8 mouse cellular contexts compared by ENCODE assay signal in the genomic region with DNA sequence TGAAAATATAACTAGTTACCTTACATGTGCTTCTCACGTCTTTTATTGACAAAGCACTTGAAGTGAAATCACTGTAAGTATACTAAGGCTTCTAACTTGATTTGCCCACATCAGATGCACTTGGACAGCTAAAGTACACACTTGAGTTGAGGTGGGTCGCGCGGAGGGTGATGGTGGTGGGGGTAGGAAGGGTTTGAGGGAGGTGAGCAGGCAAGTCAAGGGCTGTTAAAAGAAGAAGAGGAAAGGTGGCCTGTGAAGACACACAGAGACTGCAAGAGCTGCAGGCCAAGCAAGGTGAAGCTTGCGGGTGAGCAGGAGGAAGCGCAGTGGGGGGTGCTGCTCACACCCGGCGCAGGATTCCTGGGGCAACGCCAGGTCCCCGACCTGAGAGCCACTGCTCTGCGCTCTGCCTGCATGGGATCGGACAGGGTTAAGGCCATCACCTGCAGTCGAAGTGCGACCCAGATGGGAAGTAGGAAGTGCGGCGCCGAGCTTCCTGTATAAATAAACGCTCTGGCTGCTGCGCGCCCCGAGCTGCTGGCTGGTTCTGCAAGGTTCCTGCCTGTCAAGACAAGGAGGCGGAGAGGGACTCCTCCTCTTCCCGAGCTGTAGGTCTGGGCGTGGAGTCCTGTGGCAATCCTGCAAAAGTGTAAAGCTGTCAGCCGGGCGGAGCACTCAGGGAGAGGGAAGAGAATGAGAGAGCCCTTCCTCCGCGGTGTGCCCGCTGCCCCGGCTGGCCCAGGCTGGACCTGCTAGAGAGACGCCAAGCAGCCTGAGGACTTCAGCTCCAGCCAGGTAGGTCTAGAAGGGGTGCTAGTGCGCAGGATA.
DNase-seq lines count a peak whose midpoint lies in the region; ATAC-seq lines count a peak whose summit lies in the region.

No protein-coding gene starts in this region.

- H3K4me2 ChIP-seq in hindbrain, embryonic 14.5 days (replicated peaks) = peak overlapping the region; percentile 77

- H3K9me3 ChIP-seq in hindbrain, embryonic 14.5 days (ENCODE audit: control insufficient read depth, low read length) = no peaks in the 10 kb centered on the region

- peaks cover 3% of the 10 kb centered on the region; the same call in 1 of the 2 replicates for H3K4me1 ChIP-seq in hindbrain, embryonic 14.5 days (replicated peaks; ENCODE audit: control insufficient read depth, insufficient read depth, low read length)

- H3K27ac ChIP-seq in hindbrain, embryonic 14.5 days = no peak overlapping the region; the same call in 1 of the 2 replicates

- H3K4me3 ChIP-seq in hindbrain, embryonic 14.5 days (replicated peaks; ENCODE audit: low read length) = peak overlapping the region; percentile 42

- 8% methylated on average over 32 of the region's 32 CpGs for WGBS in hindbrain, embryonic 14.5 days

- DNase-seq in Muller cell, postnatal 12 days (ENCODE audit: inconsistent ontology term) = peak; percentile 75
- DNase-seq in cerebellum, postnatal 10 days = peak; percentile 65 to 70
- DNase-seq in frontal cortex, postnatal 36 days (ENCODE audit: low spot score in 2 of 2) = peak; percentile 61 to 79
- peak; percentile 60 for DNase-seq in hindbrain, embryonic 14.5 days (ENCODE audit: low spot score)
- peak; percentile 54 to 73 for DNase-seq in left cerebral cortex, adult 18-20 months (ENCODE audit: low spot score in 2 of 2)
- DNase-seq in lung, postnatal 25 days (ENCODE audit: low spot score) = peak; percentile 92
- DNase-seq in retina, embryonic 14.5 days (ENCODE audit: low spot score) = peak; percentile 66
- DNase-seq in urinary bladder, adult 2 months (ENCODE audit: low spot score) = peak; percentile 82

- no peaks in the 10 kb centered on the region for H3K36me3 ChIP-seq in hindbrain, embryonic 14.5 days (replicated peaks; ENCODE audit: control insufficient read depth, insufficient read depth)

- 0 out of 2 replicates have a peak, but pooled peaks have one; percentile 34 for ATAC-seq in hindbrain, embryonic 14.5 days (ENCODE audit: low FRiP score)

- peak overlapping the region; percentile 60 for H3K9ac ChIP-seq in hindbrain, embryonic 14.5 days

- peaks cover 11% of the 10 kb centered on the region for H3K27me3 ChIP-seq in hindbrain, embryonic 14.5 days (ENCODE audit: control insufficient read depth, insufficient read depth, low read length)
